Comparison of ENCODE assay signal across 18 mouse cellular contexts in the genomic region with DNA sequence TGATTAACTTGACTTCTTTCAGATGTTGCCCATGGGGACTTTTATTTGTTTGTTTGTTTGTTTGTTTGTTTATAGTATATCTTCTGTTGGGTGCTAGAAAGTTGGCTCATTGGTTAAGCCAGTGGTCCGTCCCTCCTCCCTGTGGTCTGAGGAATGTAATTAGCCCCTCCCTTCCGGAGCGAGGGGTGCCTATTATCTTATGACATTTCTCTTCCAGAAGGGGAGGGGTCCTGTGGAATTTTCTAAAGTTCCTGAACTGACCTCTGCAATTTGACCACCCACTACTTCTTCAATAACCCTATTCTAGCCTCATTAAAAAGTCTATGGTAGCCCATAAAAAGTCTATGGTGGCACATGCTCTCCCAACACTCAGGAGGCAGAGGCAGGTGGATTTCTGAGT. TPM values are rescaled to one million over a fixed set of nuclear protein-coding genes. Genes with fewer than 3 reads are reported as not detected.
"Had no signal": no experiment of that assay in that cellular context is flagged by ENCODE, and none has a peak within 500 bp of the region (broad histone marks: within the 10 kb centered on the region; RNA-seq: fewer than 3 reads in every experiment).

No protein-coding gene starts in this region.

- DNase-seq: liver, postnatal 0 days; lung, adult 2 months; lung, postnatal 14 days; lung, postnatal 36 days; right cerebral cortex, postnatal 14 days; thymus, adult 2 months; thymus, postnatal 25 days had no signal

- H3K4me1 ChIP-seq: midbrain, embryonic 13.5 days had no signal

- ATAC-seq: liver, postnatal 0 days; lung, postnatal 0 days; midbrain, embryonic 13.5 days; midbrain, embryonic 15.5 days had no signal

- H3K4me2 ChIP-seq: lung, embryonic 15.5 days; midbrain, embryonic 11.5 days; midbrain, embryonic 13.5 days; midbrain, embryonic 15.5 days; neural tube, embryonic 12.5 days; stomach, embryonic 15.5 days had no signal

- H3K27me3 ChIP-seq: midbrain, embryonic 15.5 days; neural tube, embryonic 12.5 days had no signal

- H3K36me3 ChIP-seq: lung, embryonic 15.5 days; midbrain, embryonic 13.5 days; midbrain, embryonic 15.5 days; neural tube, embryonic 12.5 days; stomach, embryonic 15.5 days had no signal

- H3K9ac ChIP-seq: liver, postnatal 0 days; lung, embryonic 15.5 days; midbrain, embryonic 13.5 days; midbrain, embryonic 15.5 days; neural tube, embryonic 12.5 days; stomach, embryonic 15.5 days had no signal

- H3K9me3 ChIP-seq: lung, embryonic 15.5 days; midbrain, embryonic 13.5 days; midbrain, embryonic 15.5 days; neural tube, embryonic 12.5 days; stomach, embryonic 15.5 days had no signal

- H3K27ac ChIP-seq: lung, embryonic 15.5 days; macrophage; midbrain, embryonic 13.5 days; midbrain, embryonic 15.5 days; neural tube, embryonic 12.5 days; stomach, embryonic 15.5 days; stomach, postnatal 0 days had no signal

- H3K4me3 ChIP-seq: lung, embryonic 15.5 days; megakaryocyte, embryonic 14.5 days; midbrain, embryonic 13.5 days; midbrain, embryonic 15.5 days; neural tube, embryonic 12.5 days; stomach, embryonic 15.5 days had no signal

RNA-seq across cellular contexts. Expression of a gene that starts 17.7 kb away (rescaled TPM):
- polyA plus RNA-seq: midbrain, embryonic 11.5 days; midbrain, embryonic 13.5 days; neural tube, embryonic 12.5 days; neural tube, embryonic 14.5 days; stomach, postnatal 0 days had no signal
